Mouse (Mus musculus): ENCODE measurements around the gene Taar9.

DNA sequence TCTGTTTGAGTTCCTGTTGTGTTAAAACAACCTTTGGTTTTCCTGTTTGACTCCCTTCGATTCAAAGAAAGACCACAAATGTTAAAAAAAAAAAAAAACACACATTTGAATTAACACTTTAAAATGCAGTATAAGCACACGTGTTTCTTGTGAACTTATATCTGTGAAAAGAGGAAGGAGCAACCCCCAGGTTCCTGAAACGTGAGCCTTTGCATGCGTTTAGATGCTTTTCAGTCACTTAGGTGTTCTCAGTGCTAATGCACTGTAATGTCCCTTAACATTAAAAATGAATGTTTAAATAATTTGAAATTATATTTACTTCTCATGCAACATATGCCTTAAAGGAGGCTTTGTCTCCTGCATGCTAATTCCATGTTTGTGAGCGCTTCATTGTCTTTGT lies 1.6 kb downstream of the Taar9 start:
- TF ChIP-seq CTCF (conservative IDR thresholded peaks at IDR 0.05 in 1 of 2, IDR thresholded peaks at IDR 0.05 in 1 of 2; ENCODE audit: low read depth in 2 of 2, low read length in 2 of 2): no peak
- TF ChIP-seq USF1 (IDR thresholded peaks at IDR 0.05; ENCODE audit: low read depth, low read length): no peak
- no peak for TF ChIP-seq POLR2A (IDR thresholded peaks at IDR 0.05; ENCODE audit: low read depth, low read length)
